Mouse (Mus musculus) thymus, adult 2 months (tissue): Measurements from ENCODE around the gene Ccdc142.

Experiments
- CTCF ChIP-seq: fragments of 200-500 bp; IDR thresholded peaks from 2 replicates; pipeline ENCODE4 v1.5.1; 2012; ENCODE audit warnings: mild to moderate bottlenecking, control low read depth, low read length, moderate library complexity, borderline replicate concordance; ENCODE audit not compliant: control insufficient read depth, poor library complexity, insufficient read depth; ENCODE audit errors: extremely low read depth
- POLR2A ChIP-seq: fragments of 200-500 bp; IDR thresholded peaks from 2 replicates; pipeline ENCODE4 v1.6.1; 2012; ENCODE audit warnings: mild to moderate bottlenecking, low read length, control low read depth, moderate library complexity; ENCODE audit not compliant: control insufficient read depth, poor library complexity, insufficient read depth; ENCODE audit errors: extremely low read depth

GRCm38 (mm10) chr6:83134951-83135513 is 33.6 kb downstream of the Ccdc142 start, which contains the start of gene Rtkn:
- TF ChIP-seq CTCF (no peak), POLR2A (no peak)
